Mouse (Mus musculus): Measurements from ENCODE around the gene Cpne5. TPM values are rescaled to one million over a fixed set of nuclear protein-coding genes. Genes with fewer than 3 reads are reported as not detected.

Cpne5 gene
- polyA plus RNA-seq, 1 experiment from 2014 or later: 17.2 TPM

DNA sequence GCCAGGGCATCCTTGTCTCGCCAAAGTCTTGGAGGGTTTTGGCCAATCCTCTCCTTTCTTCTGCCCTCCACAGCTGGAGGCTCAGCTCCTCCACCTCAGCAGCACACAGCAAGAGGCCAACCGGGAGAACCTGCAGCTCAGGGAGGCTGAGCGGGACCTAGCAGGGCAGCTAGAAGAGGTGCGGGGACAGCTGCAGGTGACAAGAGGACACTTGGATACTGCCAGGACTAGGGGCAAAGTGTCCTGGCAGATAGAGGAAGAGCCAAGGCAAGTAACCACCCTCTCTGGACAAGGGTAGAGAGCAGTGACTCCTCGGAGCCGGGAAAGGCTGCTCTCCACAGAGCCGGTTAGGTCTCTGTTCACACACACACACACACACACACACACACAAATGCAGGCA lies 100.1 kb downstream of the Cpne5 start:
- Histone ChIP-seq H3K4me1 (ENCODE audit: control insufficient read depth, insufficient read depth, low read length) (no peaks in the 10 kb centered on the region), H3K4me3 (ENCODE audit: low read depth, low read length) (no peak overlapping the region), H3K9ac (ENCODE audit: low read length) (no peak overlapping the region), H3K27ac (ENCODE audit: low read depth, low read length) (no peak overlapping the region), H3K9me3 (replicated peaks; ENCODE audit: control insufficient read depth, low read length) (no peaks in the 10 kb centered on the region), H3K27me3 (replicated peaks; ENCODE audit: control insufficient read depth, insufficient read depth, low read length) (no peaks in the 10 kb centered on the region), H3K4me2 (ENCODE audit: low read length) (no peak overlapping the region), H3K36me3 (ENCODE audit: control insufficient read depth, insufficient read depth, low read length) (no peaks in the 10 kb centered on the region)
- 75% methylated on average over 7 of the region's 7 CpGs for WGBS
- ATAC-seq (no peak), DNase-seq (ENCODE audit: low spot score) (no peak)

DNA sequence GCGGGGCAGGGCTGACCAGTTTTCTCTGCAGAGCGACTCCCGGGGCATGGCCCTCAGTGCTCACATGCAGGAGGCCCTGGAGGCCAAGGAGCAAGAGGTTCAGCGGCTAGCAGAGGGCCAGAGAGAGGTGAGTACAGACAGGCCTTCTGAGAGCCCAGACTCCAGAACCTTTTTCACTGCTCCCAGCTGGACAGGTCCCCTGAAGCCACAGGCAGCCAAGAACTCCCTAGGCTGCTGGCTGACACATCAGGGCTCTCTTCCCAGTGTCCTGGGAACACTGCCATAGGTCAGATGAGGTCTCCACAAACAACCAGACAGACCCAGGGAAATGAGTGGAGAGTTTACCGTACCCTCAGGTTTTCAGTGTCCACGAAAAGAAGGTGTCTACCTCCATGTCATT lies 101.7 kb downstream of the Cpne5 start:
- no peak for ATAC-seq
- H3K4me1 ChIP-seq (ENCODE audit: control insufficient read depth, insufficient read depth, low read length): no peaks in the 10 kb centered on the region
- no peak overlapping the region for H3K27ac ChIP-seq (ENCODE audit: low read depth, low read length)
- no peak overlapping the region for H3K4me3 ChIP-seq (ENCODE audit: low read depth, low read length)
- 76% methylated on average over 6 of the region's 6 CpGs for WGBS
- H3K4me2 ChIP-seq (ENCODE audit: low read length): no peak overlapping the region
- no peaks in the 10 kb centered on the region for H3K9me3 ChIP-seq (replicated peaks; ENCODE audit: control insufficient read depth, low read length)
- no peak overlapping the region for H3K9ac ChIP-seq (ENCODE audit: low read length)
- no peaks in the 10 kb centered on the region for H3K36me3 ChIP-seq (ENCODE audit: control insufficient read depth, insufficient read depth, low read length)
- DNase-seq (ENCODE audit: low spot score): no peak
- no peaks in the 10 kb centered on the region for H3K27me3 ChIP-seq (replicated peaks; ENCODE audit: control insufficient read depth, insufficient read depth, low read length)

DNA sequence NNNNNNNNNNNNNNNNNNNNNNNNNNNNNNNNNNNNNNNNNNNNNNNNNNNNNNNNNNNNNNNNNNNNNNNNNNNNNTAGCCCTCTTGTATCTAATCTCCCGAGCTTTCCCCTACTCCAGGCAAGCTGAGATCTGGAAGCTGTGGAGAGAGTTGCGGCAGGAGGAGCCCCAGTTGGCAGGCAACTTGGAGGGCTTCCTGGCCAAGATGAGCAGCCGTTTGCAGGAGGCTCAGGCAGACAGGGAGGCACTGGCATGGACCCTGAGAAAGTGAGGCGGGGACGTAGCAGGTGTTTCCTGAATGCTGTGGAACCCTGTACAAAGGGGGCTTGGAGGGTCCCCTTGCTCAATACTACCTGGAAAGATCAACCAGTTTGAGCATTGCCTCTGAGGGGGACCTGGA lies 102.9 kb downstream of the Cpne5 start:
- ATAC-seq (no peak), DNase-seq (ENCODE audit: low spot score) (peak; percentile 50)
- no peaks in the 10 kb centered on the region for H3K4me1 ChIP-seq (ENCODE audit: control insufficient read depth, insufficient read depth, low read length)
- H3K27ac ChIP-seq (ENCODE audit: low read depth, low read length): no peak overlapping the region
- no peak overlapping the region for H3K9ac ChIP-seq (ENCODE audit: low read length)
- H3K4me2 ChIP-seq (ENCODE audit: low read length): no peak overlapping the region
- H3K27me3 ChIP-seq (replicated peaks; ENCODE audit: control insufficient read depth, insufficient read depth, low read length): no peaks in the 10 kb centered on the region
- H3K9me3 ChIP-seq (replicated peaks; ENCODE audit: control insufficient read depth, low read length): no peaks in the 10 kb centered on the region
- no peak overlapping the region for H3K4me3 ChIP-seq (ENCODE audit: low read depth, low read length)
- WGBS: 59% methylated on average over 5 of the region's 5 CpGs
- no peaks in the 10 kb centered on the region for H3K36me3 ChIP-seq (ENCODE audit: control insufficient read depth, insufficient read depth, low read length)

DNA sequence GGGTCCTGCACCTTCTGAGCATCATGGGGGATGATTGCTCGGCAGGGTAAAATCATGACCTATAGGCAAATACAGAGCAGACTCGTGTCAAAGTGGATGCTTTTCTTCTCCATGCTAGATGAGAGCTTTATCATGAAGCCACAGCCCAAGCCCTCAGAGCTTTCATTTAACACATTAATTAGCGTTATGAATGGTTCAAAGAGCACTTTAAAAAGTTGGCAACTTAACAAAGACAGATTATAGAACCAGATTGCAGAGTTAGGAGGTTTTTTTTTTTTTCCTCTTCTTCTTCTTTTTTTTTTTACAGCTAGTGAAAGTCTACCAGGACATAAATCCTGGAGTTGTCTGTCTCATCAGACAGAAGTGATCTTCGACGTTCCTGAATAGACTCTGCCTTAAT lies 108.6 kb downstream of the Cpne5 start:
- H3K27ac ChIP-seq (ENCODE audit: low read depth, low read length): no peak overlapping the region
- no peaks in the 10 kb centered on the region for H3K36me3 ChIP-seq (ENCODE audit: control insufficient read depth, insufficient read depth, low read length)
- no peak for ATAC-seq
- no peaks in the 10 kb centered on the region for H3K27me3 ChIP-seq (replicated peaks; ENCODE audit: control insufficient read depth, insufficient read depth, low read length)
- H3K4me2 ChIP-seq (ENCODE audit: low read length): no peak overlapping the region
- H3K4me1 ChIP-seq (ENCODE audit: control insufficient read depth, insufficient read depth, low read length): no peaks in the 10 kb centered on the region
- DNase-seq (ENCODE audit: low spot score): no peak
- 14% methylated on average over 5 of the region's 5 CpGs for WGBS
- no peak overlapping the region for H3K4me3 ChIP-seq (ENCODE audit: low read depth, low read length)
- H3K9ac ChIP-seq (ENCODE audit: low read length): no peak overlapping the region
- H3K9me3 ChIP-seq (replicated peaks; ENCODE audit: control insufficient read depth, low read length): no peaks in the 10 kb centered on the region

DNA sequence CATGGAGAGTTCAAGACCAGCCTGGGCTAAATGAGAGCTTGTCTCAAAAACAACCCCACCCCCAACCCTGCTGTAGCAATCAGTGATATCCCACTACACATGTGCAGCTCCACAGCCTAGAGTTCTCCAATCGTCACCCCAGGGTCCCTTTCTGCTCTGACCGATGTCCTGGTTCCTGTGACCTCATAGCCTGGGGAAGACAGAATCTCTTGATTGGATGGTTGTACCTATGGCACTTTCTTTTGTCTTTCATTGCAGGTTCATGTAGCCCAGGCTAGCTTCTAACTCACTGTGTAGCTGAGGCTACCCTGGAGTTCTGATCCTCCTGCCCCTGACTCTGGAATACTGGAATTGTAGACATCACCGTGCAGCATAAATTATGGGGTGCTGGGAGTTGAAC lies 111.4 kb downstream of the Cpne5 start:
- DNase-seq (ENCODE audit: low spot score) (no peak), ATAC-seq (no peak)
- Histone ChIP-seq H3K36me3 (ENCODE audit: control insufficient read depth, insufficient read depth, low read length) (no peaks in the 10 kb centered on the region), H3K4me3 (ENCODE audit: low read depth, low read length) (no peak overlapping the region), H3K4me1 (ENCODE audit: control insufficient read depth, insufficient read depth, low read length) (no peaks in the 10 kb centered on the region), H3K4me2 (ENCODE audit: low read length) (no peak overlapping the region), H3K27me3 (replicated peaks; ENCODE audit: control insufficient read depth, insufficient read depth, low read length) (no peaks in the 10 kb centered on the region), H3K9ac (ENCODE audit: low read length) (no peak overlapping the region), H3K27ac (ENCODE audit: low read depth, low read length) (no peak overlapping the region), H3K9me3 (replicated peaks; ENCODE audit: control insufficient read depth, low read length) (no peaks in the 10 kb centered on the region)
- 91% methylated on average over 3 of the region's 3 CpGs for WGBS

DNA sequence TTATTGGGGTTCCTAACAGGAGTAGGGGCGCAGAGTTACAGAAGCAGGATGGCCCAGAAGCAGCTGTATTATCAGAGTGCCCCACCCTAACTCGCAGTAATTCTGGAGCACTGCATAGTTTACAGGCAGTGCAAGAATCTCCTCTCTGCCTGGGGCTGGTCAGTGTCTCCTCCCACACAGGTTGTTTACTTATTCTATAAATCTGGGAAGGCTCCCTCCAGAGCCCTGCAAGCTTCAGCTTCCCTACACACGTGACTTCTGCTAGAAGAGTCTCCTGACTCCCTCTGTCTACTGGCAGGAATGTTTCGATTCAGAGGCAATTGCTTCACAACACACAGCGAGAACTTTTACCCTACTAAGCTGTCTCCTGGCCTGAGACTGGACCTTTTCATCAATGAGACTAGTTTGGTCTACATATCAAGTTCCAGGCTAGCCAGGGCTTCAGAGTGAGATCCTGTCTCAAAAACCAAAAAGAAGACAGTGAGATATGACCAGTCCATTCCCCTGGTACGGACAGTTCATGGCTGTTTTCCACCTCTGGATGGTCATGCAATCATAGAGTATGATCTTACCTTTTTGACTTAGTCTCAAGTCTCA lies 114.3 kb downstream of the Cpne5 start:
- Histone ChIP-seq H3K4me2 (ENCODE audit: low read length) (no peak overlapping the region), H3K9ac (ENCODE audit: low read length) (no peak overlapping the region), H3K27ac (ENCODE audit: low read depth, low read length) (no peak overlapping the region), H3K36me3 (ENCODE audit: control insufficient read depth, insufficient read depth, low read length) (no peaks in the 10 kb centered on the region), H3K4me3 (ENCODE audit: low read depth, low read length) (no peak overlapping the region), H3K9me3 (replicated peaks; ENCODE audit: control insufficient read depth, low read length) (no peaks in the 10 kb centered on the region), H3K27me3 (replicated peaks; ENCODE audit: control insufficient read depth, insufficient read depth, low read length) (no peaks in the 10 kb centered on the region), H3K4me1 (ENCODE audit: control insufficient read depth, insufficient read depth, low read length) (no peaks in the 10 kb centered on the region)
- 84% methylated on average over 6 of the region's 6 CpGs for WGBS
- DNase-seq (ENCODE audit: low spot score): no peak
- no peak for ATAC-seq

DNA sequence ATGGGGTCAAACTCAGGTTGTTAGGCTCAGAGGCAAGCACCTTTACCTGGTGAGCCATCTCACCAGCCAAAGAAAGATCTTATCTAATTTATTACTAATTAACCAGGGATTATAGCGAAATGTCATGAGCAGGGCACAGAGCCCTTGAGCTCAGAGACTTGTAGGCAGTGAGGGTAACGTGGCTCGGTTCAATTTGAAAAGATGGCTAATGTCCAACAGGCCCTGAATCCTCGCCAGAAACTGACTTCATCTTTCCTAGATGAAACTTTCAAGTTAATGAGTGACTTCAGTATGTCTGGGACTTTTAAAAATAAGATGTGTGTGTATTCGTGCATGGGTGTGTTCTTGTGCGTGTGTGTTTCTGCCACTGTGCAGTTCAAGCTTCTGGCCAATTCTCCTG lies 115.2 kb downstream of the Cpne5 start:
- Histone ChIP-seq H3K4me2 (ENCODE audit: low read length) (no peak overlapping the region), H3K9me3 (replicated peaks; ENCODE audit: control insufficient read depth, low read length) (no peaks in the 10 kb centered on the region), H3K4me3 (ENCODE audit: low read depth, low read length) (no peak overlapping the region), H3K9ac (ENCODE audit: low read length) (no peak overlapping the region), H3K27me3 (replicated peaks; ENCODE audit: control insufficient read depth, insufficient read depth, low read length) (no peaks in the 10 kb centered on the region), H3K4me1 (ENCODE audit: control insufficient read depth, insufficient read depth, low read length) (no peaks in the 10 kb centered on the region), H3K27ac (ENCODE audit: low read depth, low read length) (no peak overlapping the region), H3K36me3 (ENCODE audit: control insufficient read depth, insufficient read depth, low read length) (no peaks in the 10 kb centered on the region)
- DNase-seq (ENCODE audit: low spot score) (peak; percentile 8), ATAC-seq (no peak)
- 66% methylated on average over 6 of the region's 6 CpGs for WGBS

DNA sequence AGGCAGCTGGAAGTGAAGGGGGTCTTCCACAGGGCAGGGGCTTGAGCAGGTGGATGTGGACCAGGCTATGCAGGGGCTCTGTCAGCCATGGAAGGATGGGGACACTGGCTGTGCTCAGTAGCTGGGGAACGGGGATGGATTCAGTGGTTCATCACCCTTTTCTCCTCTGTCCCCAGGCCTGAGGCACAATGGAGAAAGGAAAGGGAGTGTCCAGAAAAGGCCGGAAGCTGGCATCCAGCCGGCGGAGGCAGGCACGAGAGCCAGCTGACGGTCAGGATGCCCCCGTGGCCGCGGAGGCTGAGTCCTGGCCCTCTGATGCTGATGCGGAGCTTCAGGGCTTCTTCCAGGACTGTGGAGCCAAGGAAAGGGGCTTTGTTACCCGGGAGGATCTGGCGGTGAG lies 117.3 kb downstream of the Cpne5 start:
- ATAC-seq: no peak
- Histone ChIP-seq H3K4me1 (ENCODE audit: control insufficient read depth, insufficient read depth, low read length) (no peaks in the 10 kb centered on the region), H3K4me2 (ENCODE audit: low read length) (no peak overlapping the region), H3K4me3 (ENCODE audit: low read depth, low read length) (no peak overlapping the region), H3K27ac (ENCODE audit: low read depth, low read length) (no peak overlapping the region), H3K9ac (ENCODE audit: low read length) (no peak overlapping the region), H3K9me3 (replicated peaks; ENCODE audit: control insufficient read depth, low read length) (no peaks in the 10 kb centered on the region), H3K27me3 (replicated peaks; ENCODE audit: control insufficient read depth, insufficient read depth, low read length) (no peaks in the 10 kb centered on the region), H3K36me3 (ENCODE audit: control insufficient read depth, insufficient read depth, low read length) (no peaks in the 10 kb centered on the region)
- 56% methylated on average over 12 of the region's 12 CpGs for WGBS
- DNase-seq (ENCODE audit: low spot score): no peak

DNA sequence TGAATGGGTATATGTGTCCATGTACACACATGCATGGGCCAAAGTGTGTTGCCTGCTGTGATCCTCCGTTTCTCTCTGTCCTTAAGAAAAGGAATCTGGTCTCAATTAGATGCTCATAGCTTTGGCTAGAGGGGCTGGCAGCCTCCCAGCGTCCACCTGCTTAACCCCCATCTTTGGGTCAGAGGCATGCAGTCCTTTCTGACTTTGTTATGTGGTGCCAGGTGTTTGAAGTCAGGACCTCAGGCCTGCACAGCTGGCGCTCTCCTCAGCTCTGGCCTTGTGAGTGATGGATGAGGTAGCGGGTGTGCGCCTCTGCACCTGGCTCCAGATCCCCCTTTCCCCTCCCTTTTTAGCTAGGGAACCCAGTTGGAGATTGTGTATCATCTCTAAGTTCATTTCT lies 119.9 kb downstream of the Cpne5 start:
- H3K9ac ChIP-seq (ENCODE audit: low read length): no peak overlapping the region
- no peaks in the 10 kb centered on the region for H3K9me3 ChIP-seq (replicated peaks; ENCODE audit: control insufficient read depth, low read length)
- DNase-seq (ENCODE audit: low spot score) (no peak), ATAC-seq (no peak)
- 75% methylated on average over 5 of the region's 5 CpGs for WGBS
- no peak overlapping the region for H3K4me3 ChIP-seq (ENCODE audit: low read depth, low read length)
- H3K27ac ChIP-seq (ENCODE audit: low read depth, low read length): no peak overlapping the region
- no peaks in the 10 kb centered on the region for H3K4me1 ChIP-seq (ENCODE audit: control insufficient read depth, insufficient read depth, low read length)
- no peaks in the 10 kb centered on the region for H3K36me3 ChIP-seq (ENCODE audit: control insufficient read depth, insufficient read depth, low read length)
- no peaks in the 10 kb centered on the region for H3K27me3 ChIP-seq (replicated peaks; ENCODE audit: control insufficient read depth, insufficient read depth, low read length)
- no peak overlapping the region for H3K4me2 ChIP-seq (ENCODE audit: low read length)
